In genomic region chr1:36940381-36940762, GRCm38 (mm10) we compare ENCODE assay signal across 7 mouse cellular contexts. TPM values are rescaled to one million over a fixed set of nuclear protein-coding genes. Genes with fewer than 3 reads are reported as not detected.
A peak's percentile ranks its signal among the peaks of the same experiment; 100 is the strongest.
DNase-seq lines count a peak whose midpoint lies in the region; ATAC-seq and TF ChIP-seq lines count a peak whose summit lies in the region.

No protein-coding gene starts in this region.

- no peak for TF ChIP-seq POLR2A in thymus, adult 2 months (IDR thresholded peaks at IDR 0.05; ENCODE audit: control insufficient read depth, extremely low read depth, insufficient read depth, low read length, poor library complexity)

- H3K27ac ChIP-seq in lung, postnatal 0 days (ENCODE audit: low read length) = peak overlapping the region; percentile 89
- peak overlapping the region; percentile 92; the same call in 1 of the 2 replicates for H3K27ac ChIP-seq in forebrain, embryonic 13.5 days
- H3K27ac ChIP-seq in liver, embryonic 12.5 days = peak overlapping the region; percentile 92
- peak overlapping the region; percentile 93 for H3K27ac ChIP-seq in stomach, embryonic 16.5 days (ENCODE audit: low read length)
- H3K27ac ChIP-seq in thymus, adult 2 months (ENCODE audit: control insufficient read depth, insufficient read depth, low read length) = no peak overlapping the region

- DNase-seq in lung, postnatal 0 days (ENCODE audit: low spot score) = no peak
- DNase-seq in lung, postnatal 25 days (ENCODE audit: low spot score) = no peak
- DNase-seq in thymus, adult 2 months = no peak

- H3K9me3 ChIP-seq in lung, postnatal 0 days (ENCODE audit: low read length) = no peaks in the 10 kb centered on the region
- H3K9me3 ChIP-seq in forebrain, embryonic 13.5 days (replicated peaks) = no peaks in the 10 kb centered on the region
- no peaks in the 10 kb centered on the region for H3K9me3 ChIP-seq in liver, embryonic 12.5 days (replicated peaks)
- H3K9me3 ChIP-seq in stomach, embryonic 16.5 days (replicated peaks; ENCODE audit: control insufficient read depth, low read length) = no peaks in the 10 kb centered on the region

- no peaks in the 10 kb centered on the region for H3K27me3 ChIP-seq in lung, postnatal 0 days (replicated peaks; ENCODE audit: insufficient read depth, low read length)
- no peaks in the 10 kb centered on the region for H3K27me3 ChIP-seq in forebrain, embryonic 13.5 days
- no peaks in the 10 kb centered on the region for H3K27me3 ChIP-seq in liver, embryonic 12.5 days (replicated peaks)
- H3K27me3 ChIP-seq in stomach, embryonic 16.5 days (ENCODE audit: control insufficient read depth, insufficient read depth, low read length) = no peaks in the 10 kb centered on the region
- H3K27me3 ChIP-seq in thymus, adult 2 months (ENCODE audit: control insufficient read depth, insufficient read depth, low read length) = no peaks in the 10 kb centered on the region

- peaks cover 5% of the 10 kb centered on the region for H3K4me1 ChIP-seq in lung, postnatal 0 days (ENCODE audit: insufficient read depth, low read depth, low read length)
- peaks cover 27% of the 10 kb centered on the region for H3K4me1 ChIP-seq in forebrain, embryonic 13.5 days
- peaks cover 77% of the 10 kb centered on the region for H3K4me1 ChIP-seq in liver, embryonic 12.5 days
- H3K4me1 ChIP-seq in stomach, embryonic 16.5 days (ENCODE audit: control insufficient read depth, insufficient read depth, low read length) = peaks cover 17% of the 10 kb centered on the region
- H3K4me1 ChIP-seq in thymus, adult 2 months (replicated peaks; ENCODE audit: control insufficient read depth, insufficient read depth, low read length) = peaks cover 2% of the 10 kb centered on the region

- TF ChIP-seq CTCF in lung, postnatal 0 days (IDR thresholded peaks at IDR 0.05) = no peak
- TF ChIP-seq CTCF in thymus, adult 2 months (IDR thresholded peaks at IDR 0.05; ENCODE audit: borderline replicate concordance, control insufficient read depth, extremely low read depth, insufficient read depth, low read length, poor library complexity) = no peak

- WGBS in lung, postnatal 0 days = 45% methylated on average over 3 of the region's 3 CpGs
- WGBS in forebrain, embryonic 13.5 days = 59% methylated on average over 3 of the region's 3 CpGs
- WGBS in liver, embryonic 12.5 days (ENCODE audit: insufficient replicate concordance) = 33% methylated on average over 3 of the region's 3 CpGs
- 52% methylated on average over 3 of the region's 3 CpGs for WGBS in stomach, embryonic 16.5 days
- 45% methylated on average over 3 of the region's 3 CpGs for WGBS in thymus, adult 2 months

- H3K36me3 ChIP-seq in lung, postnatal 0 days (ENCODE audit: insufficient read depth, low read length) = no peaks in the 10 kb centered on the region
- H3K36me3 ChIP-seq in forebrain, embryonic 13.5 days (ENCODE audit: poor library complexity, severe bottlenecking) = no peaks in the 10 kb centered on the region
- H3K36me3 ChIP-seq in liver, embryonic 12.5 days = no peaks in the 10 kb centered on the region
- H3K36me3 ChIP-seq in stomach, embryonic 16.5 days (ENCODE audit: control insufficient read depth, insufficient read depth, low read length) = no peaks in the 10 kb centered on the region
- no peaks in the 10 kb centered on the region for H3K36me3 ChIP-seq in thymus, adult 2 months (ENCODE audit: control insufficient read depth, insufficient read depth, low read length)

- peak overlapping the region; percentile 78 for H3K4me2 ChIP-seq in lung, postnatal 0 days (replicated peaks; ENCODE audit: low read depth, low read length)
- H3K4me2 ChIP-seq in forebrain, embryonic 13.5 days = peak overlapping the region; percentile 86
- H3K4me2 ChIP-seq in liver, embryonic 12.5 days = peak overlapping the region; percentile 80
- peak overlapping the region; percentile 64 for H3K4me2 ChIP-seq in stomach, embryonic 16.5 days (ENCODE audit: low read depth, low read length)

- ATAC-seq in lung, postnatal 0 days = no peak
- no peak; the same call in 1 of the 2 replicates for ATAC-seq in forebrain, embryonic 13.5 days
- ATAC-seq in liver, embryonic 12.5 days = no peak
- no peak for ATAC-seq in stomach, embryonic 16.5 days (ENCODE audit: insufficient read depth, low FRiP score)
- no peak for ATAC-seq in megakaryocyte progenitor cell, adult 5-6 weeks (replicated peaks; ENCODE audit: poor library complexity)

- peak overlapping the region; percentile 100 for H3K4me3 ChIP-seq in lung, postnatal 0 days (ENCODE audit: low read depth, low read length)
- H3K4me3 ChIP-seq in forebrain, embryonic 13.5 days = peak overlapping the region; percentile 94
- H3K4me3 ChIP-seq in liver, embryonic 12.5 days = peak overlapping the region; percentile 100
- H3K4me3 ChIP-seq in stomach, embryonic 16.5 days (replicated peaks; ENCODE audit: low read length) = peak overlapping the region; percentile 98
- no peak overlapping the region for H3K4me3 ChIP-seq in thymus, adult 2 months (ENCODE audit: control insufficient read depth, insufficient read depth, low read length)

- H3K9ac ChIP-seq in lung, postnatal 0 days (replicated peaks; ENCODE audit: low read depth) = no peak overlapping the region
- H3K9ac ChIP-seq in forebrain, embryonic 13.5 days = peak overlapping the region; percentile 99
- peak overlapping the region; percentile 100 for H3K9ac ChIP-seq in liver, embryonic 12.5 days
- peak overlapping the region; percentile 99 for H3K9ac ChIP-seq in stomach, embryonic 16.5 days (ENCODE audit: low read length)

- TF ChIP-seq EP300 in lung, postnatal 0 days (IDR thresholded peaks at IDR 0.05) = no peak

RNA-seq across cellular contexts. Expression of gene Tmem131, which starts 3.1 kb away (rescaled TPM):
- 5.9 and 6.0 TPM in 2 replicates for polyA plus RNA-seq in lung, postnatal 0 days (2015; fragmentation: Nextera tagmentation; extraction: Ambion mirVana)
- polyA plus RNA-seq in forebrain, embryonic 13.5 days (2015; fragmentation: Nextera tagmentation; extraction: Ambion mirVana) = 12.0 and 12.6 TPM in 2 replicates
- polyA plus RNA-seq in liver, embryonic 12.5 days (2016; fragmentation: Nextera tagmentation; extraction: Ambion mirVana) = 14.9 and 15.4 TPM in 2 replicates
- 12.9 and 13.1 TPM in 2 replicates for polyA plus RNA-seq in stomach, embryonic 16.5 days (2015; fragmentation: Nextera tagmentation; extraction: Ambion mirVana)
- 51.1 and 62.0 TPM in 2 replicates for polyA plus RNA-seq in thymus, adult 2 months (2012; rRNA removed)
- 48.5 and 52.7 TPM in 2 replicates for total RNA-seq in megakaryocyte progenitor cell, adult 5-6 weeks (2015)
- 13.5 and 16.6 TPM in 2 replicates for total RNA-seq in megakaryocyte progenitor cell, adult 5-6 weeks (2017)
